Mouse (Mus musculus) ES-E14 (cell line): ENCODE measurements at regions not wholly inside any gene's neighbourhood (a gene's known extent, or its start where the extent isn't known, plus 50 kb on each side); places are given as distances from the start of the nearest gene placed in this dataset.

Experiments
- CHD2 ChIP-seq: IDR thresholded peaks from 2 replicates; pipeline ENCODE4 v1.6.1; 2014; ENCODE audit warnings: mild to moderate bottlenecking, low read depth, low read length, inconsistent platforms
- HCFC1 ChIP-seq: IDR thresholded peaks from 2 replicates; pipeline ENCODE4 v1.6.1; 2012; ENCODE audit warnings: low read length, inconsistent platforms, borderline replicate concordance; ENCODE audit not compliant: insufficient read depth
- MAFK ChIP-seq: IDR thresholded peaks from 2 replicates; pipeline ENCODE4 v1.6.1; 2014; ENCODE audit warnings: mild to moderate bottlenecking, low read depth, low read length, inconsistent platforms; ENCODE audit not compliant: insufficient read depth
- ZNF384 ChIP-seq: IDR thresholded peaks from 2 replicates; pipeline ENCODE4 v1.6.1; 2012; ENCODE audit warnings: low read depth, low read length, inconsistent platforms

- TF ChIP-seq MAFK, result no peak
- no peak for TF ChIP-seq CHD2
- no peak for TF ChIP-seq ZNF384
- no peak for TF ChIP-seq HCFC1
Measured at GRCm38 (mm10) chr15:51675291-51675690, 2209.4 kb upstream of the Gm7489 start.
